Mouse (Mus musculus) lung, postnatal 0 days (tissue): ENCODE measurements around the gene Leng1. TPM values are rescaled to one million over a fixed set of nuclear protein-coding genes. Genes with fewer than 3 reads are reported as not detected.

Experiments used
- ATAC-seq: fragments of 200-750 bp; cut with Nextera tagmentation; 2 replicates; pipeline ENCODE4 v1.8.0; 2017; ENCODE audit warnings: moderate library complexity
- DNase-seq: peaks from one replicate; pipeline ENCODE4 v3.0.0-alpha.2; 2016; ENCODE audit warnings: low spot score
- H3K27ac ChIP-seq: fragments of 300-500 bp; sonication (generic); 2 replicates; pipeline ENCODE4 v1.5.1; 2014; ENCODE audit warnings: antibody characterized with exemption, mild to moderate bottlenecking, low read length, mixed read lengths
- H3K27me3 ChIP-seq: fragments of 300-500 bp; sonication (generic); replicated peaks from 2 replicates; pipeline ENCODE4 v1.6.1; 2014; ENCODE audit warnings: low read length, mixed read lengths; ENCODE audit not compliant: insufficient read depth
- H3K36me3 ChIP-seq: fragments of 300-500 bp; sonication (generic); 2 replicates; pipeline ENCODE4 v1.6.1; 2014; ENCODE audit warnings: low read length, mixed read lengths; ENCODE audit not compliant: insufficient read depth
- H3K4me1 ChIP-seq: fragments of 300-500 bp; sonication (generic); 2 replicates; pipeline ENCODE4 v1.6.1; 2014; ENCODE audit warnings: antibody characterized with exemption, low read depth, low read length, mixed read lengths; ENCODE audit not compliant: insufficient read depth
- H3K4me2 ChIP-seq: fragments of 300-500 bp; sonication (generic); replicated peaks from 2 replicates; pipeline ENCODE4 v1.6.1; 2014; ENCODE audit warnings: low read depth, mild to moderate bottlenecking, low read length, moderate library complexity, mixed read lengths
- H3K4me3 ChIP-seq: fragments of 300-500 bp; sonication (generic); 2 replicates; pipeline ENCODE4 v1.5.1; 2014; ENCODE audit warnings: low read depth, low read length
- H3K9ac ChIP-seq: fragments of 300-500 bp; sonication (generic); replicated peaks from 2 replicates; pipeline ENCODE4 v1.6.1; 2014; ENCODE audit warnings: low read depth, mild to moderate bottlenecking
- H3K9me3 ChIP-seq: fragments of 300-500 bp; sonication (generic); 2 replicates; pipeline ENCODE4 v1.6.1; 2016; ENCODE audit warnings: low read length, mixed read lengths
- CTCF ChIP-seq: IDR thresholded peaks from 2 replicates; pipeline ENCODE4 v1.5.1; 2016; ENCODE audit warnings: antibody characterized with exemption, mild to moderate bottlenecking
- EP300 ChIP-seq: IDR thresholded peaks from 2 replicates; pipeline ENCODE4 v1.6.1; 2016; ENCODE audit warnings: antibody characterized with exemption, mild to moderate bottlenecking, control low read depth
- WGBS: fragments of 180-500 bp; shearing (Covaris S2); extraction: QIAGEN DNeasy Blood & Tissue Kit; methylation state at CpG from one replicate; pipeline ENCODE4 v1.1.7; 2014; 5-methylcytosine and 5-hydroxymethylcytosine counted together
- polyA plus RNA-seq: library from polyadenylated mRNA; unstranded; fragments of >200 nt; fragmentation: Nextera tagmentation; extraction: Ambion mirVana; gene quantifications from 2 replicates; pipeline ENCODE4 v1.2.1, GENCODE M21; 2015

The Leng1 gene
- polyA plus RNA-seq, 1 experiment from 2014 or later, result 16.0 TPM

DNA sequence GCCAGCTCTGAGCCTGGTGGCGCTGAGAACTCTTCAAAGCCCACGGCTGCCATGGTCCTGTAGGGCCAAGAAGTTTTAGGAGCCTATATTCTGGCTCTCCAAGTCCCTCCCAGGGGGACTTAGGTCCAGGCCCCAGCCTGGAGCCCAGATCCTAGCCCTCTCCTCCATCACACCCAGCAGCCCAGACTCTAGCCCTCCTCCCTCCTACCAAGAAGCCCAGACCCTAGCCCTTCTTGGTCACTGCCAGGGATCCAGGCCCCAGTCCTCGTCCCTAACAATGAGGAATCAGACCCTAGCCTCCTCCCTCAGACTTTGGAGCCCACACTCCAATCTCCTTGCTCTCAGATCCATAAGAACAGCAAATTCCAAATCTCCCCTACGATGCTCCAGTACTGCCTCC lies 36.6 kb downstream of the Leng1 start:
- H3K4me1 ChIP-seq, result peaks cover 11% of the 10 kb centered on the region; the same call in 1 of the 2 replicates
- H3K4me2 ChIP-seq, result peak overlapping the region; percentile 76
- ATAC-seq (no peak), DNase-seq (no peak)
- peak overlapping the region; percentile 69 for H3K9ac ChIP-seq
- no peaks in the 10 kb centered on the region for H3K36me3 ChIP-seq
- no peaks in the 10 kb centered on the region for H3K27me3 ChIP-seq
- no peak for TF ChIP-seq CTCF
- TF ChIP-seq EP300, result no peak
- no peaks in the 10 kb centered on the region for H3K9me3 ChIP-seq
- H3K27ac ChIP-seq, result peak overlapping the region; percentile 94
- WGBS, result 27% methylated on average over 4 of the region's 4 CpGs
- H3K4me3 ChIP-seq, result peak overlapping the region; percentile 65

DNA sequence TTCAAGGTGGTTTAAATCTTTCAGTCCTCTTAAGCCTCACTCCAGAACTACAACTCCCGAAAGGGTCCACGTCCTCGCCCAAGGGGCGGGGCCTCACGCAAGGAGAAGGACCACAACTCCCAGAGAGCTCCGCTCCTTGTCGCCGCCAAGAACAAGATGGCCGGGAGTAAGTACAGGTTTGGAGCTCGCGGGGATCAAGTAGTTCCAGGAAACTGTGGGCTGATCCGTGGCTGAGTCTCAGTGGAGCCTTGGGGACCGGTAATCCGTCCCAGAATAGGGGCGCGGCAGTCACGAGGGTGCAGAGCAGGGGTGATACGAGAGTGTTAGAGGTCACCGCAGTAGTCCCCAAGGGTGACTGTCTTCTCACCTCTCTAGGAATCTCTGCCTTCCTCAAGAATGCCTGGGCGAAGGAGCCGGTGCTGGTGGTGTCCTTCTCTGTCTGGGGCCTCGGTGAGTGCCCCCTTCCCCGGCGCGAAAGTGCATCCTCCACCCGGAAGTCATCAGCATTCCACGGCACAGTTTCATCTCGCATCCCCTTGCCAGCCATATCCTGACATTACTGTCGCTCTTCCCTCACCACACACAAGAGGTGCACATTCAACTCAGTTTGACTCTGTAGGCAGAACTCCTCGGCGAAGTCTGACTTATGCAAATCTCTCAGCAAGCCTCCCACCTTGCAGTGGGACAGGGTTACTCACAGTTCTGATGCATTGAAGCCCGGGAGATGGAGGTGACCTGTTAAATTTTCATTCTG lies 48.2 kb downstream of the Leng1 start, which contains the start of gene Ndufa3:
Gene Ndufa3, plus strand, starts transcription at position 132 of the 754 bp plus-strand sequence.
- whole genome bisulfite sequencing, result under 1% methylated on average over 32 of the region's 32 CpGs
- peak within 1 kb of the TSS; percentile 85 for H3K4me3 ChIP-seq

DNA sequence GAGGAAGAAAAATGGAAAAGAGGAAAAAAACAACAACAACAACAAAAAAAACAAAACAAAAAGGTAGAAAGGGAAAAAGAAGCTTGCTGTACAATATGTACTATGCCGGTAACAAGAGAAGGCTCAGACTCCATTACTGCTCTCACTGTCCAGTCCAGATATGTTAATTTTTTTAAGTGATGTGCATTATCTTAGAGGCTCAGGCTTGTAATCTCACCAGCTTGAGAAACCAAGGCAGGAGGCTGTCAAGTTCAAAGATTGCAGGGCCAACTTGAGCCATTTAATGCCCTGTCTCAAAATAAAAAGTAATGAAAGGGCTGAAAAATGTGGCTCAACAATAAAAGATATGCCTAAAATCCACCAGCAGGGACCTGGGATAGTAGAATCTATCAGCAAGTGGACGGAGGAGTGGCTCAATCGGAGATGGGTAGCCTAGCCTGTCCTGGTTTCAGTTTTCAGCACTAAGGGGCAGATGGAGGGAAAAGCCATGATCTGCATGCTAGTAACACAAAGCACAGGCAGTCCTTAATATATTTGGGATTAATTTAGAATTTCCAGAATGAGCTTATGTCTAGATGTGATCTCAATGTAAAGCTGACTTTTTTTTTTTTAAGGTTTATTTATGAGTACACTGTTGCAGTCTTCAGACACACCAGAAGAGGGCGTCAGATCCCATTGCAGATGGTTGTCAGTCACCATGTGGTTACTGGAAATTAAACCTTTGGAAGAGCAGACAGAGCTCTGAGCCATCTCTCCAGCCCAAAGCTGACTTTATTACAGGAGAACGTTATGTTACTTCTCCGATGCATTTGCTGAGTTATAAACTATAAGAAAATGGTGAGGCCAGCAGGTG lies 49.0 kb downstream of the Leng1 start:
- Histone ChIP-seq H3K4me2 (no peak overlapping the region), H3K9me3 (no peaks in the 10 kb centered on the region), H3K36me3 (peaks cover 8% of the 10 kb centered on the region; the same call in 1 of the 2 replicates), H3K27me3 (no peaks in the 10 kb centered on the region), H3K4me1 (peaks cover 6% of the 10 kb centered on the region), H3K9ac (no peak overlapping the region), H3K4me3 (0 out of 2 replicates have a peak overlapping the region, but pooled peaks have one; percentile 85), H3K27ac (no peak overlapping the region)
- DNase-seq, result no peak
- 36% methylated on average over 6 of the region's 6 CpGs for WGBS
- TF ChIP-seq CTCF (peak; percentile 69), EP300 (0 out of 2 replicates have a peak, but pooled peaks have one; percentile 24)
- peak; percentile 50 for ATAC-seq

More for the DNA sequence above, 48.2 kb downstream of the Leng1 start, which contains the start of gene Ndufa3:
- ATAC-seq, result peak; percentile 99
- TF ChIP-seq EP300 (no peak), CTCF (no peak)
- peak within 1 kb of the TSS; percentile 81 for H3K27ac ChIP-seq
- peak within 1 kb of the TSS; percentile 80 for H3K9ac ChIP-seq
- H3K27me3 ChIP-seq, result no peaks in the 10 kb centered on the region
- no peaks in the 10 kb centered on the region for H3K9me3 ChIP-seq
- peak; percentile 97 for DNase-seq
- peak within 1 kb of the TSS; percentile 75 for H3K4me2 ChIP-seq
- H3K36me3 ChIP-seq, result peaks cover 14% of the 10 kb centered on the region; the same call in 1 of the 2 replicates
- H3K4me1 ChIP-seq, result peaks cover 6% of the 10 kb centered on the region

DNA sequence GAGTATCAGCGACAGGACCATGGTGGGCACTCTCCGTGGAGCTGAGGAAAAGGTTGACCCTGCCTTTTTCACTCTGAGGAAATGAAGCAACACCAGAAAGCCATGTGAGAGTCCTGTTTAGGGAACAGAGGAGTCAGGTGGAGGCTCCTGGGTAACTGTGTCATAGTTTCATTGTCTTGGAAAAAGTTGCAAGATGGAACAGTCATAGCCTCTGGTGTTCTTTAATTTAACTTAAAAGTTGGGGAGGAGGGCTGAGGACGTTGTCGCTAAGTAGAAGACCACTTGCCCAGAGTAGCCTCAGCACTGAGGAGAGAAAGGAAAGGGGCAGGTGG lies 49.6 kb downstream of the Leng1 start, which contains the start of gene Oscar:
Gene Oscar, minus strand, starts transcription at position 101 of the 332 bp plus-strand sequence.
- TF ChIP-seq EP300 (no peak), CTCF (no peak)
- DNase-seq (no peak), ATAC-seq (no peak)
- H3K27ac ChIP-seq, result no peak within 1 kb of the TSS
- no peaks in the 10 kb centered on the region for H3K27me3 ChIP-seq
- peaks cover 7% of the 10 kb centered on the region; the same call in 1 of the 2 replicates for H3K36me3 ChIP-seq
- H3K9me3 ChIP-seq, result no peaks in the 10 kb centered on the region
- H3K4me2 ChIP-seq, result no peak within 1 kb of the TSS
- no peak within 1 kb of the TSS for H3K4me3 ChIP-seq
- WGBS, result 78% methylated on average over 4 of the region's 4 CpGs
- H3K4me1 ChIP-seq, result peaks cover 6% of the 10 kb centered on the region
- no peak within 1 kb of the TSS for H3K9ac ChIP-seq

DNA sequence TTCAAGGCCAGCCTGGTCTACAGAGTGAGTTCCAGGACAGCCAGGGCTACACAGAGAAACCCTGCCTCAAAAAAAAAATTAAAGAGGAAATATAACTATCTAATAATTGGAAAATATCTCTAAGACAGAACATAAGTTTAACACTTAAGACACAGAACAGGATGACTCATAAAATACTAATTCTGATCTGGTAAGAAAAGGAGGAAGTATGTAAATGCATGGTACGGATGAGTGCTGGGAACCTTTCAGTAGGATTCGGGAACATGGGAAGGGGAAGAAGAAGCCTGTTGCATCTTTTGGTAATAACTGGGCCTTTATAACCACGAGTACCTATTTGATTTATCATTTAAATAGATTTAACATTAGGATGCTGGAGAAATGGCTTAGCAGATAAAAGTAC lies 51.6 kb downstream of the Leng1 start:
- WGBS, result 68% methylated on average over 3 of the region's 3 CpGs
- Histone ChIP-seq H3K36me3 (no peaks in the 10 kb centered on the region), H3K9ac (no peak overlapping the region)

DNA sequence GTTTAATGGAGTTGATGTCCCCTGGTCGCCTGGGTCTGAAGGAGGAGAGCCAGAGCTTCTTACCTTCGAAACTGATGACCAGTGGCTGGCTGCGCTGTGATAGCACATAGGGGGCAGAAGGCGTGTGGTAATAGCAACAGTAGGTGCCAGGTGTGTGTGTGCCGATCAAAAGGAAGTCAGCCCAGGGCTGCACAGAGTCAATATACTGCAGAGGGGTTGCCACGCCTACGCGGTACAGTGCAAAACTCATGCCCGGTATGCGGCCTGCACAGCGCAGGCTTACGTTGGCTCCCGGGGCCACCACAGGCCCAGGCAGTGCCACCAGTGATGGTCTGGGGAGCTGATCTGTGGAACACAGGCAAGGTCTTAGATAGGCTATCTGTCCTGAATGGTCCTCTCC lies 54.6 kb downstream of the Leng1 start:
- Histone ChIP-seq H3K9me3 (no peaks in the 10 kb centered on the region), H3K36me3 (no peaks in the 10 kb centered on the region), H3K9ac (no peak overlapping the region), H3K4me1 (no peaks in the 10 kb centered on the region), H3K27me3 (no peaks in the 10 kb centered on the region), H3K4me3 (no peak overlapping the region), H3K27ac (no peak overlapping the region), H3K4me2 (no peak overlapping the region)
- DNase-seq (no peak), ATAC-seq (no peak)
- no peak for TF ChIP-seq EP300
- no peak for TF ChIP-seq CTCF
- WGBS, result 80% methylated on average over 13 of the region's 13 CpGs

More for the DNA sequence above, 51.6 kb downstream of the Leng1 start:
- H3K9me3 ChIP-seq, result no peaks in the 10 kb centered on the region
- H3K4me1 ChIP-seq, result peaks cover 6% of the 10 kb centered on the region
- no peak for TF ChIP-seq CTCF
- no peak for TF ChIP-seq EP300
- no peak for ATAC-seq
- H3K4me2 ChIP-seq, result no peak overlapping the region
- no peak for DNase-seq
- no peak overlapping the region for H3K27ac ChIP-seq
- H3K27me3 ChIP-seq, result no peaks in the 10 kb centered on the region
- no peak overlapping the region for H3K4me3 ChIP-seq
